21 mouse cellular contexts compared by ENCODE assay signal in the genomic region with DNA sequence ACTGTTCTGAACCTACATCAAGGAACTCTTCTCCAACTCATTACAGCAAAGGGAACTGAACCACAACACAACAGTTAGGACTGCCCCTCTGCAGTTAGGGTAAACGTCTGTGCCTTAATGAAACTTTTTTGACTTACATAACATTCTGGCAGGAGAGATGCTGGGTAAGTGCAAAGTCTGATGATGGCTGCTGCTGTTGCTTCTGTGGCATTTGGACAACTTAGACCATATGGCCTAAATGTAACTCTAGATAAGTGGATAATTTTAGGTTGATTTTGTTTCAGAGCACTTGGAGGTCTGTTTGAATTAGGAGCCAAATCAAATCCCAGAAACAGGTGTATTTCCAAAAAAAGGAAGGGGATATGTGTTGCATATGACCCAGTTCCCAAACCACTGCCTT.
DNase-seq lines count a peak whose midpoint lies in the region; ATAC-seq and TF ChIP-seq lines count a peak whose summit lies in the region.
"Had no signal": no experiment of that assay in that cellular context is flagged by ENCODE, and none has a peak within 500 bp of the region (broad histone marks: within the 10 kb centered on the region; RNA-seq: fewer than 3 reads in every experiment).

No protein-coding gene starts in this region.

- no peak for TF ChIP-seq CTCF in layer of hippocampus, adult 2 months (conservative IDR thresholded peaks at IDR 0.05)

- no peak for DNase-seq in frontal cortex, postnatal 14 days (ENCODE audit: low spot score in 2 of 2)
- DNase-seq in layer of hippocampus, adult 2 months (ENCODE audit: low spot score in 2 of 2), result peak in 1 of 2 experiments; percentile 13
- DNase-seq in layer of hippocampus, adult 11-12 months (ENCODE audit: low spot score), result no peak
- peak; percentile 18 for DNase-seq in layer of hippocampus, adult 9-11 months
- no peak for DNase-seq in layer of hippocampus, postnatal 36 days
- peak; percentile 58 for DNase-seq in brain, adult 2 months (ENCODE audit: low read depth, low spot score)
- DNase-seq in heart, adult 11 months, result no peak
- DNase-seq: adrenal gland, adult 2 months; adrenal gland, adult 8-10 months; adrenal gland, postnatal 10 days; adrenal gland, postnatal 14 days; adrenal gland, postnatal 25 days; adrenal gland, postnatal 36 days; B cell, adult 2 months; cerebellum, adult 11 months; cerebellum, adult 11-12 months; cerebellum, adult 18-20 months had no signal

- peak; percentile 48 for ATAC-seq in frontal cortex, adult (ENCODE audit: low TSS enrichment)
- ATAC-seq: activated CD4-positive, CD25-positive, alpha-beta regulatory T cell, adult 4 months; CD4-positive, CD25-positive, alpha-beta regulatory T cell, adult 4 months; Patski had no signal

- peak overlapping the region; percentile 32; the same call in 1 of the 2 replicates for H3K27ac ChIP-seq in layer of hippocampus, adult 2 months

- no peak overlapping the region for H3K4me3 ChIP-seq in layer of hippocampus, adult 2 months

Comparison
In these comparisons a context has a peak if more than half of its experiments do, and no peak if none do; other contexts are left out.
1. DNase-seq: peak in layer of hippocampus, adult 9-11 months (single experiment) and brain, adult 2 months (single experiment); none in frontal cortex, postnatal 14 days (0 of 2), layer of hippocampus, adult 11-12 months (single experiment), layer of hippocampus, postnatal 36 days (0 of 2) and heart, adult 11 months (single experiment).